Mouse (Mus musculus): ENCODE results near the gene Olfr1201. TPM values are rescaled to one million over a fixed set of nuclear protein-coding genes. Genes with fewer than 3 reads are reported as not detected.

Olfr1201 gene
- polyA plus RNA-seq (2015; fragmentation: Nextera tagmentation; extraction: Ambion mirVana) = not detected in 2 replicates

DNA sequence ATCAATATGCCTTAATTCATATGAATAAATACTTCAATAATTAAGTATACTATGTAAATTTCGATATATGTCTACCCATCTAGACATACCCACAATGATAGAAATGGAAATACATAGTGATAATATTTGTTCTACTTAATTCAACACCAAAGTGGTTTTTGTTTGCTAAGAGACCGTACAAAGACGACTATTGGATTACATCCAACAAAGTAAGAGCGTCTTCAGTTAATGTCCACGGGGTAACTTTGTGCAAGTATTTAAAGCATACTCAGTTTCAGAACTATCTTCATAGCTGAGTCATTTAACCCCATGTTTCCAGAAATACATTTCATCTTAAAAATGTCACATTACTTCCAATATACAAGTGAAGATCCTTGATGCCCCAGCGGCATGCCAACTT, at the start of gene Olfr1201:
TSS of gene Olfr1201 (plus strand) at position 301 of the 400 bp plus-strand sequence.
- Histone ChIP-seq H3K36me3 (ENCODE audit: control insufficient read depth, insufficient read depth) (no peaks in the 10 kb centered on the region), H3K9ac (ENCODE audit: low read length) (no peak within 1 kb of the TSS), H3K27ac (ENCODE audit: low read length) (no peak within 1 kb of the TSS), H3K27me3 (ENCODE audit: control insufficient read depth, insufficient read depth, low read length) (no peaks in the 10 kb centered on the region), H3K4me1 (ENCODE audit: control insufficient read depth, insufficient read depth, low read length) (no peaks in the 10 kb centered on the region), H3K9me3 (replicated peaks; ENCODE audit: control insufficient read depth, low read length) (no peaks in the 10 kb centered on the region), H3K4me3 (ENCODE audit: low read length) (no peak within 1 kb of the TSS), H3K4me2 (ENCODE audit: low read depth, low read length) (no peak within 1 kb of the TSS)
- no peak for ATAC-seq (replicated peaks; ENCODE audit: extremely low read depth, insufficient read depth, low FRiP score)
- WGBS = 76% methylated on average over 6 of the region's 6 CpGs

DNA sequence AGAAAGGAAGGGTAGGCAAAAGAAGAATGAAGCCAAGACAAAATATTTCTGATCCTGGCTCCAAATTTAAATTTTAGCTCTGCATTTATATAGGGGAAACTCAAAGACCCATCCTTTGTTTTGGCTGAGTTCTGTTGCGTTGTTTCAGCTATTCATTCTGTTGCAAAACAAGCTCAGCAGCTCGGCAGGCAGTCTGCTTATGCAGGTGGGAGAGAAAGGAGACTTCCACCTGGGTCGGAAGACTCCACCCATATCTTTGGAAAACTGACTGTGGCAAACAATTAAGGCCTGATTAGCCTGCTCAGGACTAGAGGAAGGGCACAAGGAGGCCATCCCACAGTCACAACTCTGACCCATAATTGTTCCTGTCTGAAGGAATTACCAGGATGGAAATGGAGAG, 49.5 kb upstream of the Olfr1201 start:
- no peak overlapping the region for H3K4me2 ChIP-seq (ENCODE audit: low read depth, low read length)
- H3K9ac ChIP-seq (ENCODE audit: low read length) = no peak overlapping the region
- H3K4me1 ChIP-seq (ENCODE audit: control insufficient read depth, insufficient read depth, low read length) = no peaks in the 10 kb centered on the region
- no peak overlapping the region for H3K4me3 ChIP-seq (ENCODE audit: low read length)
- 72% methylated on average over 3 of the region's 3 CpGs for WGBS
- no peaks in the 10 kb centered on the region for H3K9me3 ChIP-seq (replicated peaks; ENCODE audit: control insufficient read depth, low read length)
- no peak overlapping the region for H3K27ac ChIP-seq (ENCODE audit: low read length)
- no peaks in the 10 kb centered on the region for H3K36me3 ChIP-seq (ENCODE audit: control insufficient read depth, insufficient read depth)
- no peak for ATAC-seq (replicated peaks; ENCODE audit: extremely low read depth, insufficient read depth, low FRiP score)
- no peaks in the 10 kb centered on the region for H3K27me3 ChIP-seq (ENCODE audit: control insufficient read depth, insufficient read depth, low read length)

DNA sequence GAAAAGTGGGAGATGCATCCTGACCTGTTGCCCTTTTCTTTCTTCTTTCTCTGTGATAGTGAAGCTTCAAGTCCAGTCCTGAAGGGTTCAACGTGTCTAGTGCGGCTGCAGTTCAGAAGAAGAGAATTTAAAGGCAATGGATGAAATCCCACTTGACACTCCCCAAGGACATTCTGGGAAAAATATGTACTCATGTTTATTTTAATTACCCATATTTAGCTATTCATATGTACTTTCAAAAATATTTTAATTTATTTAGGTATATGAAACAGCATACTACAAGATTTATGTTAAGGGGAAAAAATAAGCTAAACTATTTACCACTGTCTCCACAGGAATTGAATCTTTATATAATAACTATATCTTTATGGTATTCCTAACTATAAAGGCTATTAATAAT, 41.6 kb upstream of the Olfr1201 start, which contains the start of gene Olfr1198:
TSS of gene Olfr1198 (minus strand) at position 101 of the 400 bp plus-strand sequence.
- WGBS = 79% methylated on average over 2 of the region's 2 CpGs
- ATAC-seq (replicated peaks; ENCODE audit: extremely low read depth, insufficient read depth, low FRiP score) = no peak
- H3K27me3 ChIP-seq (ENCODE audit: control insufficient read depth, insufficient read depth, low read length) = no peaks in the 10 kb centered on the region
- H3K9ac ChIP-seq (ENCODE audit: low read length) = no peak within 1 kb of the TSS
- no peaks in the 10 kb centered on the region for H3K9me3 ChIP-seq (replicated peaks; ENCODE audit: control insufficient read depth, low read length)
- no peak within 1 kb of the TSS for H3K4me2 ChIP-seq (ENCODE audit: low read depth, low read length)
- H3K36me3 ChIP-seq (ENCODE audit: control insufficient read depth, insufficient read depth) = no peaks in the 10 kb centered on the region
- no peaks in the 10 kb centered on the region for H3K4me1 ChIP-seq (ENCODE audit: control insufficient read depth, insufficient read depth, low read length)
- H3K27ac ChIP-seq (ENCODE audit: low read length) = no peak within 1 kb of the TSS
- no peak within 1 kb of the TSS for H3K4me3 ChIP-seq (ENCODE audit: low read length)

DNA sequence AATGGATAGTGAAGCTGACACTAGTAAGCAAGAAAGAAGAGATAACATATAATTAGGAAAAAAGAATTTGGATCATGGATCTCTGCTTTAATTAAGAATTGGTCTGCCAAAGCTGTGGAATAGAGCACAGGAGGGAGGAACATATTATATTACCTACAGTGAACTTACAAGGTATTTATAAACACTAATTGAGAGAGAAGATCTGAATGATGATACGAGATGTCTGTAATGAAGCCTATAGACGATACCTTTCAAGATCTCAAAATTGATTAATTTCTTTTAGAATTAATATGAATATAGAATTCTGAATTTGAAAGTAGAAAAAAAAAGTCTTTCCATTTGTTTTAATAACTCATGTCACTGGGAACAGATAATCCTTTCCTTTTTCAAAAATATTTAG, 32.5 kb upstream of the Olfr1201 start, which contains the start of gene Olfr1199:
TSS of gene Olfr1199 (minus strand) at position 101 of the 400 bp plus-strand sequence.
- WGBS = 81% methylated on average over 2 of the region's 2 CpGs
- ATAC-seq (replicated peaks; ENCODE audit: extremely low read depth, insufficient read depth, low FRiP score) = no peak
- Histone ChIP-seq H3K27me3 (ENCODE audit: control insufficient read depth, insufficient read depth, low read length) (no peaks in the 10 kb centered on the region), H3K27ac (ENCODE audit: low read length) (no peak within 1 kb of the TSS), H3K4me3 (ENCODE audit: low read length) (no peak within 1 kb of the TSS), H3K9me3 (replicated peaks; ENCODE audit: control insufficient read depth, low read length) (no peaks in the 10 kb centered on the region), H3K4me1 (ENCODE audit: control insufficient read depth, insufficient read depth, low read length) (no peaks in the 10 kb centered on the region), H3K9ac (ENCODE audit: low read length) (no peak within 1 kb of the TSS), H3K4me2 (ENCODE audit: low read depth, low read length) (no peak within 1 kb of the TSS), H3K36me3 (ENCODE audit: control insufficient read depth, insufficient read depth) (no peaks in the 10 kb centered on the region)

DNA sequence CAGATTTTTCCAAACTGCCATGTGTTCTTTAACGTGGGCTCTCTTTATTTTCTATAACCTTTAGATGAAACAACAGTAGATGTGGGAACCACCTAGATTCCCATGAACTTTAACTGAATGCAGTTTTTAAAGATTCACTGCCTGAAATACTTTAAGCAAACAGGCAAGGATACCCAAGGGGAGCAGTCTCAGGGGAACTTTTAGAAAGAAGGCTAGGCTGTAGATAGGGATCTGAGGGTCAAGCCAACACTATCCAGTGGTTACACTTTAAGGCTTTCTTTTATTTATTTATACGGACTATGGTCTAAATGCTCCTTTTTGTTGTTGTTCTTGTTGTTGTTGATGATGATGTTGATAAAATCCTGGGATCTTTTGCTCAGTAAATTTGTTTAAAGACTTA, 22.4 kb upstream of the Olfr1201 start, which contains the start of gene Olfr1200:
TSS of gene Olfr1200 (minus strand) at position 101 of the 400 bp plus-strand sequence.
- ATAC-seq (replicated peaks; ENCODE audit: extremely low read depth, insufficient read depth, low FRiP score) = no peak
- 61% methylated on average over 2 of the region's 2 CpGs for WGBS
- H3K4me3 ChIP-seq (ENCODE audit: low read length) = no peak within 1 kb of the TSS
- H3K36me3 ChIP-seq (ENCODE audit: control insufficient read depth, insufficient read depth) = no peaks in the 10 kb centered on the region
- H3K9me3 ChIP-seq (replicated peaks; ENCODE audit: control insufficient read depth, low read length) = no peaks in the 10 kb centered on the region
- no peak within 1 kb of the TSS for H3K9ac ChIP-seq (ENCODE audit: low read length)
- no peak within 1 kb of the TSS for H3K4me2 ChIP-seq (ENCODE audit: low read depth, low read length)
- H3K4me1 ChIP-seq (ENCODE audit: control insufficient read depth, insufficient read depth, low read length) = no peaks in the 10 kb centered on the region
- no peak within 1 kb of the TSS for H3K27ac ChIP-seq (ENCODE audit: low read length)
- no peaks in the 10 kb centered on the region for H3K27me3 ChIP-seq (ENCODE audit: control insufficient read depth, insufficient read depth, low read length)

DNA sequence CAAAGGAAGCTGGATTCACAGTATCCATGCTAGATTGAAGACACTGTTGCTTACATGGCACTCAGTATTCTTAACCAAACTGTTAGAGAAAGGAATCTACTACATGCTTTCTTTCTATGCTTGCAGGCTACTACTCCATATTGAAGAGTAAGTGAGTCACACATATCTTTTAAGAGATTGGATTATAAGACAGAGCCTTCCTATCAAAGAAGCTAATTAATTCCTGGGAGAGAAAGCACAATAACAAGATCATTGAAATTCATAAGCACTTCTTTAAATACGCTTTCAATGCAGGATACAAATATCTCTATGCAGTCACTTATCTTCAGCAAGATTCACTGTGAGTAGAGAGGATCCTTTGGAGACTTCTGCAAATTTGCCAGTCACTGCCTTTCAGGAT, 21.4 kb downstream of the Olfr1201 start, which contains the start of gene Olfr1202:
TSS of gene Olfr1202 (plus strand) at position 301 of the 400 bp plus-strand sequence.
- Histone ChIP-seq H3K9ac (ENCODE audit: low read length) (no peak within 1 kb of the TSS), H3K9me3 (replicated peaks; ENCODE audit: control insufficient read depth, low read length) (no peaks in the 10 kb centered on the region), H3K36me3 (ENCODE audit: control insufficient read depth, insufficient read depth) (no peaks in the 10 kb centered on the region), H3K4me2 (ENCODE audit: low read depth, low read length) (no peak within 1 kb of the TSS), H3K27ac (ENCODE audit: low read length) (no peak within 1 kb of the TSS), H3K4me3 (ENCODE audit: low read length) (no peak within 1 kb of the TSS), H3K27me3 (ENCODE audit: control insufficient read depth, insufficient read depth, low read length) (no peaks in the 10 kb centered on the region), H3K4me1 (ENCODE audit: control insufficient read depth, insufficient read depth, low read length) (no peaks in the 10 kb centered on the region)
- 76% methylated on average over 1 of the region's 1 CpGs for WGBS
- no peak for ATAC-seq (replicated peaks; ENCODE audit: extremely low read depth, insufficient read depth, low FRiP score)

DNA sequence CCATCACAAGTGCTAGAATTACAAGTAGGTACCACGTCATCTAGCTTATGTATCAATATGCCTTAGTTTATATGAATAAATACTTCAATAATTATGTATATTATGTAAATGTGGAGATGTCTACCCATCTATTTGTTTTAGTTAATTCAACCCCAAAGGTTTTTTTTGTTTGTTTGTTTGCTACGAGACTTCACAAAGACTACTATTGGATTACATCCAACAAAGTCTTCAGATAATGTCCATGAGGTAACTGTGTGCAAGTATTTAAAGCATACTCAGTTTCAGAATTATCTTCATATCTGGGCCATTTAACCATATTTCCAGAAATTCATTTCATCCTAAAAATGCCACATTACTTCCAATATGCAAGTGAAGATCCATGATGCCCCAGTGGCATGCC, 36.6 kb downstream of the Olfr1201 start, which contains the start of gene Olfr1205:
TSS of gene Olfr1205 (plus strand) at position 301 of the 400 bp plus-strand sequence.
- WGBS = 76% methylated on average over 2 of the region's 2 CpGs
- no peak within 1 kb of the TSS for H3K9ac ChIP-seq (ENCODE audit: low read length)
- H3K36me3 ChIP-seq (ENCODE audit: control insufficient read depth, insufficient read depth) = no peaks in the 10 kb centered on the region
- no peak for ATAC-seq (replicated peaks; ENCODE audit: extremely low read depth, insufficient read depth, low FRiP score)
- H3K4me3 ChIP-seq (ENCODE audit: low read length) = no peak within 1 kb of the TSS
- H3K4me1 ChIP-seq (ENCODE audit: control insufficient read depth, insufficient read depth, low read length) = no peaks in the 10 kb centered on the region
- H3K27me3 ChIP-seq (ENCODE audit: control insufficient read depth, insufficient read depth, low read length) = no peaks in the 10 kb centered on the region
- H3K4me2 ChIP-seq (ENCODE audit: low read depth, low read length) = no peak within 1 kb of the TSS
- H3K9me3 ChIP-seq (replicated peaks; ENCODE audit: control insufficient read depth, low read length) = no peaks in the 10 kb centered on the region
- H3K27ac ChIP-seq (ENCODE audit: low read length) = no peak within 1 kb of the TSS

DNA sequence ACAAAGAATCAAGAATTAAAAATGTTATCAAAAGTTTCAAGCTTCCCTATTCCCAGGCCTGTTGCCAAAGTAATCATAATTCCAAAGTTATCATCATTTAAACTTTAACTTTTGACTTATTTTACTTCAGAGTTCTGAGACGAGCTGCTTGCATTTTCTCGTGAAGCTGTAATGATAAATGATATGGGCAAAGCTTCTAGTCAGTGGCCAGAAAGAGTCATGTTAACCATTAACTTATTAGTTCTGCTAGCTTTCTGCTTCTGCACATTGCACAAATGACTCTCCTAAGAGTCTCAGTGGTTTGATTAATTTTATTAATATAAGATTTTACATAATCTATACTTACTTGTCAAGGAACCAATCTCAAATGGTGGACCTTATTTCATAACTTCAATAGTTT, 45.6 kb downstream of the Olfr1201 start:
- no peak overlapping the region for H3K27ac ChIP-seq (ENCODE audit: low read length)
- H3K4me1 ChIP-seq (ENCODE audit: control insufficient read depth, insufficient read depth, low read length) = no peaks in the 10 kb centered on the region
- ATAC-seq (replicated peaks; ENCODE audit: extremely low read depth, insufficient read depth, low FRiP score) = no peak
- no peak overlapping the region for H3K4me2 ChIP-seq (ENCODE audit: low read depth, low read length)
- H3K9ac ChIP-seq (ENCODE audit: low read length) = no peak overlapping the region
- no peaks in the 10 kb centered on the region for H3K9me3 ChIP-seq (replicated peaks; ENCODE audit: control insufficient read depth, low read length)
- no peaks in the 10 kb centered on the region for H3K27me3 ChIP-seq (ENCODE audit: control insufficient read depth, insufficient read depth, low read length)
- no peak overlapping the region for H3K4me3 ChIP-seq (ENCODE audit: low read length)
- H3K36me3 ChIP-seq (ENCODE audit: control insufficient read depth, insufficient read depth) = no peaks in the 10 kb centered on the region
- 61% methylated on average over 2 of the region's 2 CpGs for WGBS
